Mouse (Mus musculus) adrenal gland, postnatal 36 days (tissue): ENCODE data around the gene Gm10382. TPM values are rescaled to one million over a fixed set of nuclear protein-coding genes. Genes with fewer than 3 reads are reported as not detected.
"Not testable (repeated sequence)": the region's sequence is repeated elsewhere in the genome, so short reads cannot be mapped to it uniquely, and the experiment has no call there.

Experiments
- DNase-seq, 2 experiments: peaks; one replicate each; pipeline ENCODE4 v3.0.0; 2021; ENCODE audit warnings: mixed read lengths in 1 of 2
- total RNA-seq, 2 experiments: library from RNA; stranded (reverse); gene quantifications; 2 replicates each; pipeline ENCODE4 v1.2.3; 2021

Gm10382 gene
- total RNA-seq, 2 experiments from 2014 or later: 0.23 to 0.40 TPM

DNA sequence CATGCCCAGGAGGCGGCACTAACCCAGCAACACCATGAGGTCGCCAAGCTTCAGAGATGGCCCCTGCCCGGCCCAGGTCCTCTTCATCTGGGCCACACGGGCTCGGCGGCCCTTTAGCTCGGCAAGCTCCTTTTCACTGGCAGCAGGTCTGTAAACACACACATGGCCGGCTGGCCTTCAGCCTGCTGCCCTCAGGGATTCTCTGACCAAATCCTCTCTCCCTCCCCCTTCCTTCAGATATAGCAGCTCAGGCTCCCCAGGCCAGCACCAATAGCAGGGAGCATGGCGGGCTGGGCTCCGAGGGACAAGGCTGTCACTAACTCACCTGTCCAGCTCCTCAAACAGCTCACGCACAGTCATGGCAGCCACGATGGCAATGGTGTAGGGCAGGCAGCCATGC lies 29.5 kb downstream of the Gm10382 start:
- DNase-seq: no peak

- no peak for DNase-seq
Measured at GRCm38 (mm10) chr5:125419124-125419523, 30.0 kb downstream of the Gm10382 start.

- DNase-seq: no peak
Measured at GRCm38 (mm10) chr5:125425698-125426276, 36.7 kb downstream of the Gm10382 start.

- DNase-seq: peak; percentile 64 to 72
Measured at GRCm38 (mm10) chr5:125426343-125426742, 37.2 kb downstream of the Gm10382 start.

- DNase-seq: not testable (repeated sequence)
Measured at GRCm38 (mm10) chr5:125432324-125432723, 43.2 kb downstream of the Gm10382 start.

GRCm38 (mm10) chr5:125433793-125434337 lies 44.7 kb downstream of the Gm10382 start, which contains the start of gene Dhx37:
Dhx37 (minus strand) TSS chr5:125434121.
- peak; percentile 96 for DNase-seq

- not testable (repeated sequence) for DNase-seq
Measured at GRCm38 (mm10) chr5:125434347-125434746, 45.2 kb downstream of the Gm10382 start.

Other genes starting within 250 kb of the Gm10382 start
- 100 to 1,000 TPM; 217 to 310 TPM for gene Ncor2, start 210.1 kb upstream of the Gm10382 start, total RNA-seq
- 1,000 to 10,000 TPM; 1,867 to 4,652 TPM for gene Scarb1, start 48.2 kb upstream of the Gm10382 start, total RNA-seq
- gene Ubc, start 880 bp downstream of the Gm10382 start, total RNA-seq: 1,000 to 10,000 TPM; 1,428 to 1,489 TPM
- gene Dhx37, start 44.8 kb downstream of the Gm10382 start, total RNA-seq: 10 to 100 TPM; 16.3 to 21.9 TPM
- gene Bri3bp, start 52.2 kb downstream of the Gm10382 start, total RNA-seq: 10 to 100 TPM; 25.6 to 39.0 TPM
- gene Aacs, start 86.5 kb downstream of the Gm10382 start, total RNA-seq: 100 to 1,000 TPM in 1 of 2 experiments, 10 to 100 TPM in 1; 96.1 to 101 TPM
- under 1 TPM; 0.76 to 0.95 TPM for gene Tmem132b, start 142.5 kb downstream of the Gm10382 start, total RNA-seq